Mouse (Mus musculus) megakaryocyte, embryonic 14.5 days (primary cell): ENCODE measurements at regions not wholly inside any gene's neighbourhood (a gene's known extent, or its start where the extent isn't known, plus 50 kb on each side); places are given as distances from the start of the nearest gene placed in this dataset.

Source experiments
- H3K27me3 ChIP-seq: replicated peaks from 2 replicates; pipeline ENCODE3; 2012; ENCODE audit warnings: inconsistent platforms
- H3K36me3 ChIP-seq: replicated peaks from 2 replicates; pipeline ENCODE3; 2012; ENCODE audit warnings: low read length, inconsistent platforms, mixed read lengths
- H3K4me1 ChIP-seq: 2 replicates; pipeline ENCODE4 v1.6.1; 2012; ENCODE audit warnings: inconsistent platforms
- H3K4me3 ChIP-seq: replicated peaks from 2 replicates; pipeline ENCODE3; 2012; ENCODE audit warnings: moderate library complexity, mild to moderate bottlenecking, inconsistent platforms
- H3K9me3 ChIP-seq: 2 replicates; pipeline ENCODE4 v1.6.1; 2012; ENCODE audit warnings: inconsistent platforms
- FLI1 ChIP-seq: IDR thresholded peaks from 2 replicates; pipeline ENCODE4 v1.6.1; 2012; ENCODE audit warnings: low read length, inconsistent platforms, mixed read lengths
- GATA1 ChIP-seq: IDR thresholded peaks from 3 replicates; pipeline ENCODE4 v1.6.1; 2012; ENCODE audit warnings: mixed read lengths, low read length, inconsistent platforms, borderline replicate concordance

GRCm38 (mm10) chr17:49182485-49182884, 245.7 kb upstream of the Mocs1 start:
- TF ChIP-seq FLI1 (no peak), GATA1 (no peak)
- no peaks in the 10 kb centered on the region for H3K4me1 ChIP-seq
- H3K9me3 ChIP-seq = 0 out of 2 replicates have a peak, but pooled peaks cover 3% of the 10 kb centered on the region
- H3K27me3 ChIP-seq = no peaks in the 10 kb centered on the region
- H3K36me3 ChIP-seq = no peaks in the 10 kb centered on the region
- H3K4me3 ChIP-seq = no peak overlapping the region

- TF ChIP-seq GATA1 = no peak
- TF ChIP-seq FLI1 = no peak
- Histone ChIP-seq H3K27me3 (no peaks in the 10 kb centered on the region), H3K36me3 (no peaks in the 10 kb centered on the region), H3K4me3 (no peak overlapping the region), H3K9me3 (peaks cover 14% of the 10 kb centered on the region; the same call in 1 of the 2 replicates), H3K4me1 (no peaks in the 10 kb centered on the region)
These were observed 244.2 kb upstream of the Mocs1 start for GRCm38 (mm10) chr17:49183917-49184316.

GRCm38 (mm10) chr17:49185052-49185612, 243.0 kb upstream of the Mocs1 start:
- TF ChIP-seq FLI1 = no peak
- TF ChIP-seq GATA1 = no peak
- no peaks in the 10 kb centered on the region for H3K4me1 ChIP-seq
- peaks cover 23% of the 10 kb centered on the region; the same call in 1 of the 2 replicates for H3K9me3 ChIP-seq
- no peaks in the 10 kb centered on the region for H3K27me3 ChIP-seq
- no peaks in the 10 kb centered on the region for H3K36me3 ChIP-seq
- H3K4me3 ChIP-seq = no peak overlapping the region

- Histone ChIP-seq H3K4me1 (no peaks in the 10 kb centered on the region), H3K27me3 (no peaks in the 10 kb centered on the region), H3K4me3 (no peak overlapping the region), H3K36me3 (no peaks in the 10 kb centered on the region), H3K9me3 (peaks cover 63% of the 10 kb centered on the region)
- TF ChIP-seq FLI1 = no peak
- no peak for TF ChIP-seq GATA1
These were observed 238.4 kb upstream of the Mocs1 start for GRCm38 (mm10) chr17:49189765-49190164.

- no peak overlapping the region for H3K4me3 ChIP-seq
- TF ChIP-seq FLI1 (no peak), GATA1 (no peak)
- no peaks in the 10 kb centered on the region for H3K4me1 ChIP-seq
- H3K36me3 ChIP-seq = no peaks in the 10 kb centered on the region
- peaks cover 69% of the 10 kb centered on the region for H3K9me3 ChIP-seq
- H3K27me3 ChIP-seq = no peaks in the 10 kb centered on the region
These were observed 237.8 kb upstream of the Mocs1 start for GRCm38 (mm10) chr17:49190337-49190736.

GRCm38 (mm10) chr17:49196046-49196684, 232.0 kb upstream of the Mocs1 start:
- H3K4me3 ChIP-seq = no peak overlapping the region

GRCm38 (mm10) chr17:49201495-49201894, 226.7 kb upstream of the Mocs1 start:
- H3K9me3 ChIP-seq = peaks cover 72% of the 10 kb centered on the region
- H3K4me3 ChIP-seq = no peak overlapping the region
- no peaks in the 10 kb centered on the region for H3K4me1 ChIP-seq
- no peaks in the 10 kb centered on the region for H3K36me3 ChIP-seq
- TF ChIP-seq GATA1 (no peak), FLI1 (no peak)
- H3K27me3 ChIP-seq = no peaks in the 10 kb centered on the region

More at GRCm38 (mm10) chr17:49196046-49196684, 232.0 kb upstream of the Mocs1 start:
- TF ChIP-seq FLI1 = no peak
- no peak for TF ChIP-seq GATA1
- Histone ChIP-seq H3K36me3 (no peaks in the 10 kb centered on the region), H3K9me3 (peaks cover 71% of the 10 kb centered on the region), H3K4me1 (no peaks in the 10 kb centered on the region), H3K27me3 (no peaks in the 10 kb centered on the region)

GRCm38 (mm10) chr17:49205095-49205494, 223.1 kb upstream of the Mocs1 start:
- Histone ChIP-seq H3K4me3 (no peak overlapping the region), H3K27me3 (no peaks in the 10 kb centered on the region), H3K4me1 (no peaks in the 10 kb centered on the region), H3K36me3 (no peaks in the 10 kb centered on the region), H3K9me3 (peaks cover 84% of the 10 kb centered on the region)
- TF ChIP-seq GATA1 (no peak), FLI1 (no peak)

- Histone ChIP-seq H3K36me3 (no peaks in the 10 kb centered on the region), H3K27me3 (no peaks in the 10 kb centered on the region), H3K4me3 (no peak overlapping the region), H3K9me3 (peaks cover 83% of the 10 kb centered on the region), H3K4me1 (no peaks in the 10 kb centered on the region)
- TF ChIP-seq FLI1 (no peak), GATA1 (no peak)
These were observed 222.6 kb upstream of the Mocs1 start for GRCm38 (mm10) chr17:49205564-49205963.

- H3K4me1 ChIP-seq = no peaks in the 10 kb centered on the region
- no peaks in the 10 kb centered on the region for H3K36me3 ChIP-seq
- H3K9me3 ChIP-seq = peaks cover 74% of the 10 kb centered on the region
- TF ChIP-seq GATA1 (no peak), FLI1 (no peak)
- peak overlapping the region; percentile 71 for H3K4me3 ChIP-seq
- H3K27me3 ChIP-seq = no peaks in the 10 kb centered on the region
These were observed 221.5 kb upstream of the Mocs1 start for GRCm38 (mm10) chr17:49206708-49207107.
